Mouse (Mus musculus) mesoderm, embryonic 11.5 days (tissue): ENCODE measurements around the gene Prtn3.

Experiments used
- DNase-seq: peaks from one replicate; pipeline ENCODE4 v3.0.0-alpha.2; 2012; ENCODE audit warnings: low read depth, low spot score

The Prtn3 gene

GRCm38 (mm10) chr10:79908167-79909091 lies 34.2 kb downstream of the Prtn3 start, which contains the start of gene Med16:
Med16 (minus strand) TSS chr10:79908923.
- peak; percentile 96 for DNase-seq

- DNase-seq, result no peak
These were observed 35.0 kb downstream of the Prtn3 start for GRCm38 (mm10) chr10:79909092-79909922.

GRCm38 (mm10) chr10:79910556-79910955 lies 36.3 kb downstream of the Prtn3 start, which contains the start of gene Gm26602:
Gm26602 (plus strand) TSS chr10:79910856.
- no peak for DNase-seq

- no peak for DNase-seq
These were observed 38.1 kb downstream of the Prtn3 start for GRCm38 (mm10) chr10:79912412-79912811.

GRCm38 (mm10) chr10:79914131-79914947 lies 40.1 kb downstream of the Prtn3 start:
- no peak for DNase-seq

- no peak for DNase-seq
These were observed 40.8 kb downstream of the Prtn3 start for GRCm38 (mm10) chr10:79914948-79915596.

- DNase-seq, result no peak
These were observed 41.8 kb downstream of the Prtn3 start for GRCm38 (mm10) chr10:79916081-79916480.

GRCm38 (mm10) chr10:79916808-79917531 lies 42.7 kb downstream of the Prtn3 start, which contains the start of gene Kiss1r:
Kiss1r (plus strand) TSS chr10:79916971.
- DNase-seq, result peak; percentile 72

GRCm38 (mm10) chr10:79917532-79918100 lies 43.3 kb downstream of the Prtn3 start:
- DNase-seq, result no peak

GRCm38 (mm10) chr10:79918231-79919078 lies 44.2 kb downstream of the Prtn3 start:
- DNase-seq, result no peak

GRCm38 (mm10) chr10:79919251-79919849 lies 45.1 kb downstream of the Prtn3 start:
- DNase-seq, result no peak

GRCm38 (mm10) chr10:79920056-79920890 lies 46.0 kb downstream of the Prtn3 start:
- no peak for DNase-seq

GRCm38 (mm10) chr10:79920958-79921535 lies 46.8 kb downstream of the Prtn3 start, which contains the start of gene R3hdm4:
R3hdm4 (minus strand) TSS chr10:79921208.
- DNase-seq, result no peak

GRCm38 (mm10) chr10:79921572-79921971 lies 47.3 kb downstream of the Prtn3 start:
- no peak for DNase-seq

GRCm38 (mm10) chr10:79924998-79925784 lies 50.9 kb downstream of the Prtn3 start:
- peak; percentile 90 for DNase-seq

- DNase-seq, result no peak
These were observed 51.7 kb downstream of the Prtn3 start for GRCm38 (mm10) chr10:79925785-79926490.
